Mouse (Mus musculus): Measurements from ENCODE around the gene Twsg1. TPM values are rescaled to one million over a fixed set of nuclear protein-coding genes. Genes with fewer than 3 reads are reported as not detected.

The Twsg1 gene
- polyA plus RNA-seq, 1 experiment from 2014 or later = 76.3 TPM

DNA sequence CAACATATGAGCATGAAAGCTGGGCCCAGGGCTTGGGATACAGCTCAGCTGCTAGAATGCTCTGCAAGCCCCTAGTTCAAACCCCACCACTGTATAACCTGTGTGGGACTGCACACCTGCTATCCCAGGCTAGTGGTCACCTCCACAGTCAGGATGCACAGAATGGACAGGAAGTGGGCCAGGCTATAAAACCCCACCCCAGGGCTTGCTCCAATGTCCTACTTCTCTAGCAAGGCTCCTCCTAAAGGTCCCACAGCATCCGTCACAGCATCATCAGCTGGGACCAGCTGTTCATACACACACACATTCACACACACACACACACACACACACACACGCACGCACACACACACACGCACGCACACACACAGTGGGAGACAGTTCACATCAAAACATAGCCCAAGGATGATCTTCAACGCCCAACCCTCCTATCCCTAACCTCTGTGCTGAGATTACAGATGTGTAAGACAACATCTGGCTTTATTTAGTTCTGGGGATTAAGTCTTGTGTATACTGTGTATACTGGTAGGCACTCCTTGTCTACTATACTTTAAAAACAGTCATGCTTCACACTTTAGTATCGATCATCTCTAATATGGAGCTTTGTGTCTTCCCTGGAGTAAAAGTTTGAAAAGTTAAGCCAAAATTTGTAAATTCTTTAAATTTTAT, 20.7 kb downstream of the Twsg1 start:
- ATAC-seq (replicated peaks) = peak; percentile 15; the same call in 1 of the 2 replicates
- no peaks in the 10 kb centered on the region for H3K27me3 ChIP-seq
- 92% methylated on average over 7 of the region's 7 CpGs for WGBS
- H3K27ac ChIP-seq (replicated peaks) = no peak overlapping the region
- H3K4me3 ChIP-seq = no peak overlapping the region
- peaks cover 47% of the 10 kb centered on the region for H3K36me3 ChIP-seq
- no peaks in the 10 kb centered on the region for H3K9me3 ChIP-seq
- no peak overlapping the region for H3K9ac ChIP-seq (replicated peaks)
- no peak overlapping the region for H3K4me2 ChIP-seq (replicated peaks)
- H3K4me1 ChIP-seq = peaks cover 16% of the 10 kb centered on the region

DNA sequence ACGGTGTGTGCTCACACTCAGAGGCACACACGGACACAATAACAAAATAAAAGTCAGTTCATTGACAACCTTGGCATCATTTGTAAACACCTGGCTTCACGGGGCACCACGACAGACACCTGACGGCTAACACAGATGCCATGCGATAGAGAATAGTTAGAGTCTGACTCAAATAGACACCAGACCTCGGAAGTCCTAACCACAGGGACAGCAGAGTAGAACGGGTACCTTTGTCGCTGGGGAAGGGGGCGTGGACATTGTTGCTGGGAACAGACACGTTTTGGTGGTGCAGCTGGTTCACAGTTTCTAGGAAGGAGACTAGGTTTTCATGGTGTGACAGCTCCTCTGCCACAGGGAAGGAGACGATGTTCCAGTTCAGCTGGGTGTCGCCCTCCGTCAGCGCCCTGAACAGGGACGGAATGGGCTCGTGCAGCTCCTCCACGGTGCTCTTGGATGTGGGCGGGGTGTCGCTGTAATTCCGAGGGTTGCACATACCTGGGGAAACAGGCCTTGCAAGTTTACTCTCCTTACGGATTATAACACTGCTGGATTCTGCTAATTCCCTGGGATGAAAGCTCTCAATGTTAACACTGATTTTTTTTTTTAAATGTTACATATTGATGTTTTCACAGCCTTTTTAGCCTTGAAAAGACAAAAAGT, 21.6 kb downstream of the Twsg1 start:
- H3K9me3 ChIP-seq = no peaks in the 10 kb centered on the region
- H3K27ac ChIP-seq (replicated peaks) = no peak overlapping the region
- H3K9ac ChIP-seq (replicated peaks) = no peak overlapping the region
- no peak for ATAC-seq (replicated peaks)
- H3K4me2 ChIP-seq (replicated peaks) = no peak overlapping the region
- H3K27me3 ChIP-seq = no peaks in the 10 kb centered on the region
- no peak overlapping the region for H3K4me3 ChIP-seq
- H3K4me1 ChIP-seq = peaks cover 16% of the 10 kb centered on the region
- WGBS = 88% methylated on average over 22 of the region's 22 CpGs
- H3K36me3 ChIP-seq = peaks cover 50% of the 10 kb centered on the region

DNA sequence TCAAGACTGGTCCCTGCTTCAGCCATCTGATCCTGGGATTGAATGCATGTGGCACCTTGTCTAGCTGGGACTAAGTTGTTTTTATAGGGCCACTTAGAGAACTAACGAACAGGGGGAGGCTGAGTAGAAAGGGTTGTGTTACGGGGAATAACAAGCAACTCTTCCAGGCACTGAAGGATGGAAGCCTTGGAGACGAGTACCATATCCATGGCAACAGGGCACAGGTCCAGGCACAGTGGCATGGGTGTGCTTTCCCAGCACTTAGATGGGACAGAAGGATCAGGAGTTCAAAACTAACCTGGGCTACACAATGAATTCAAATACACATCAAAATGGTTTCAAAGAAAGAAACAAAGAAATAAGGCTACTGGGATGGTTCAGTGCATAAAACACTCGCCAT, 23.9 kb downstream of the Twsg1 start:
- H3K36me3 ChIP-seq = peaks cover 53% of the 10 kb centered on the region
- H3K27ac ChIP-seq (replicated peaks) = no peak overlapping the region
- H3K4me1 ChIP-seq = peaks cover 15% of the 10 kb centered on the region
- ATAC-seq (replicated peaks) = no peak
- no peak overlapping the region for H3K4me3 ChIP-seq
- no peak overlapping the region for H3K9ac ChIP-seq (replicated peaks)
- H3K27me3 ChIP-seq = no peaks in the 10 kb centered on the region
- no peak overlapping the region for H3K4me2 ChIP-seq (replicated peaks)
- no peaks in the 10 kb centered on the region for H3K9me3 ChIP-seq
- 41% methylated on average over 4 of the region's 4 CpGs for WGBS

DNA sequence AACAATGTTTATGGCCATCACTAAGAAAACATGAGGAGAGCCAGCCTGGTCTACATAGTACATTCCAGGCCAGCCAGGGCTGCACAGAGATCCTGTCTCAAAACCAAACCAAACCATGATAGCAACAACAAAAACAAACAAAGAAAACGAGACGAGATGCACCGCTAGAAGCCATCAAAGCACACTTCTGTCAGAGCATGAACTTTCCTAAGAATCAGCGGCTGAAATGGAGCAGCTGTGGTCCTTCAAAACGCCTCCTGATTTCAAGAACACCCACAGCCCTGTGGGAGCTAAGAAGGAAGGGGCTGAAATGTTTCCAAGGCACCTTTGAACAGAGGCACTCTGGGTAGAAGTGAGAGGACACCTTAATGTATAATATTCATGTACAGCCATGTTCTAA, 26.8 kb downstream of the Twsg1 start:
- Histone ChIP-seq H3K9ac (replicated peaks) (no peak overlapping the region), H3K27ac (replicated peaks) (no peak overlapping the region), H3K27me3 (no peaks in the 10 kb centered on the region), H3K4me2 (replicated peaks) (no peak overlapping the region), H3K4me3 (no peak overlapping the region), H3K4me1 (peaks cover 3% of the 10 kb centered on the region; the same call in 1 of the 2 replicates), H3K36me3 (peaks cover 56% of the 10 kb centered on the region), H3K9me3 (no peaks in the 10 kb centered on the region)
- no peak for ATAC-seq (replicated peaks)
- 67% methylated on average over 5 of the region's 5 CpGs for WGBS

DNA sequence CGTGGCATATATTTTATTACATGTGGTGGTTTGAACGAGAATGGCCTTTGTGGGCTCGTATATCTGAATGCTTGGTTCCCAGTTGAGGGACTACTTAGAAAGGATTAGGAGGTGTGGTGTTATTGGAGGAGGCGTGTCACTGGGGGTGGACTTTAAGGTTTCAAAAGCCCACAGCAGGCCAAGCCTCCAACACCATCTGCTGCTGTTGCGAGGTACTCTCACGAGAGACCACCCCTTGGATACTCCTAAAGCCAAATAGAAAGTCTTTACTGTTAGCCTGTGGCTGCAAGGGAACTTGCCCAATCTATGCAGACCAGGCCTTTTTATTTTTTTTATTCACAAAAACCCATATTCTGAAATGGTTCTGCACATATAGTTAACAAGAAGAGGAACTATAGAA, 29.1 kb downstream of the Twsg1 start:
- H3K4me3 ChIP-seq = no peak overlapping the region
- H3K36me3 ChIP-seq = peaks cover 40% of the 10 kb centered on the region
- no peaks in the 10 kb centered on the region for H3K9me3 ChIP-seq
- H3K27ac ChIP-seq (replicated peaks) = no peak overlapping the region
- H3K9ac ChIP-seq (replicated peaks) = no peak overlapping the region
- H3K27me3 ChIP-seq = no peaks in the 10 kb centered on the region
- H3K4me2 ChIP-seq (replicated peaks) = no peak overlapping the region
- WGBS = 65% methylated on average over 6 of the region's 6 CpGs
- peaks cover 2% of the 10 kb centered on the region; the same call in 1 of the 2 replicates for H3K4me1 ChIP-seq
- ATAC-seq (replicated peaks) = no peak

DNA sequence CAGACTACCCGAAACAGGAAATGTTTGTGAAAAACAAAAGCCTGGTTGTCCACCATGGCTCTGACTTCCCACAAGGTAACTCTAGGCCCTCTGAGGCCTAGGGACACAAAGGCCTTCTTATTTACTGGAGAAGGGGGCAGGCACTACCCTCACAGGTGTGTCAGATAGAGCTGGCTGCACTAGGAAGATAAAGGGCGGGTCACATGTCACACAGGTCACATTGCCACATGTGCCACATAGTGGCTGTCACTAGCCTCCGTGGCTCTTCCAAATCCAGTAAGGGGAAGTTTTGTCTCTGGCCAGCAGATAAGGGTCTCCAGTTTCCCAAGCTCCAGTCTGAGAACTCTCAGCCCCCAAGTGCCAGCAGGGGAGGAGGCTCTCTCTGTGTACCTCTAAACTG, 31.8 kb downstream of the Twsg1 start:
- Histone ChIP-seq H3K9me3 (no peaks in the 10 kb centered on the region), H3K4me2 (replicated peaks) (no peak overlapping the region), H3K36me3 (peaks cover 22% of the 10 kb centered on the region), H3K27me3 (no peaks in the 10 kb centered on the region), H3K4me3 (no peak overlapping the region), H3K9ac (replicated peaks) (no peak overlapping the region), H3K4me1 (peaks cover 14% of the 10 kb centered on the region), H3K27ac (replicated peaks) (no peak overlapping the region)
- ATAC-seq (replicated peaks) = no peak
- WGBS = 76% methylated on average over 3 of the region's 3 CpGs

DNA sequence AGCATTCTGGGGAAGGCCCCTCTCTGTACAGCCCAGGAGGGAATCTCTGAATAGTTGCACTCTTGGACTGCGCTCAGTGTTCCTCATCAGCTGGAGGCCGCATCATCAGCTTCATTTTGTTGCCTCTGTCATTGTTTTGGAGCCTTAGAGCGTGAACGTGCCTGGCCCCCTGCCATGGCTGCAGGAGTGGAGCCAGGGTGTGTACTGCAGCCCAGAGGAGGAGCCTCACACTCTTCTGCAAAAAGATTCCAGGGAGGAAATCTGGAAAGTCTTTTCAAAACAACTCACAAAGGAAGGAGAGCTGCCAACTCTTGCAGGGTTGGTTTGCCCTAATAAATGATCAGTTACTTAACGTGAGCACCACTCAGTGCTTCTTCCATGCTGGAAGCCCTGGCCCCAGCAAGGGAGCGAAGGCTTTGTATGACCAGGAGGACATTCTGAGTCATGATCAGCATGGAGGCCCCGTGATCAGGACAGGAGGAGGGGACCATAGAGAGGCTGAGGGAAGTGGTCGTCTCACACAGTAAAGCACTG, 34.8 kb downstream of the Twsg1 start:
- H3K36me3 ChIP-seq = no peaks in the 10 kb centered on the region
- 4% methylated on average over 8 of the region's 8 CpGs for WGBS
- H3K4me3 ChIP-seq = no peak overlapping the region
- no peak overlapping the region for H3K4me2 ChIP-seq (replicated peaks)
- H3K9ac ChIP-seq (replicated peaks) = no peak overlapping the region
- H3K9me3 ChIP-seq = no peaks in the 10 kb centered on the region
- H3K4me1 ChIP-seq = peaks cover 18% of the 10 kb centered on the region
- peak; percentile 93 for ATAC-seq (replicated peaks)
- H3K27me3 ChIP-seq = no peaks in the 10 kb centered on the region
- peak overlapping the region; percentile 89 for H3K27ac ChIP-seq (replicated peaks)

DNA sequence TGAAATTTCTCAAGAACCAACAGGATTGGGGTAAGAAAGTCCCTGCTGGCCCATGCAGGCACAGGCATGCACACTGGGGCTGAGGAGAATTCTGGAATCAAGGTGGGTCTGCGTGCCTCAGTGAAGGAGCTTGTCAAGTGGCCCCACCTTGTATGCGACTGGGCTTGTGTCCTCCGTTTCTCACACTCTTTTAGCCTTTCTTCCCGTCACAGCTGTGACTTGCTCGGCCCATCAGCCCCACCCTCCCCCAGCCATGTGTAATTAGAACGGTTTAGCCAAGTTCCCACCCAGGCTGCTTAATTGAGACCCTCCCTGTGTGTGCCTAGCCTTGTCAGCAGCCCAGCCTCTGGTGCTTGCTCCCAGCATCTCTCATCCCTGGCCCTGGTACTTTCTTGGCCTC, 36.9 kb downstream of the Twsg1 start:
- peaks cover 18% of the 10 kb centered on the region for H3K4me1 ChIP-seq
- H3K9ac ChIP-seq (replicated peaks) = no peak overlapping the region
- H3K9me3 ChIP-seq = no peaks in the 10 kb centered on the region
- WGBS = 14% methylated on average over 6 of the region's 6 CpGs
- no peaks in the 10 kb centered on the region for H3K36me3 ChIP-seq
- no peak overlapping the region for H3K4me3 ChIP-seq
- ATAC-seq (replicated peaks) = peak; percentile 34; the same call in 1 of the 2 replicates
- H3K27ac ChIP-seq (replicated peaks) = no peak overlapping the region
- H3K4me2 ChIP-seq (replicated peaks) = no peak overlapping the region
- H3K27me3 ChIP-seq = no peaks in the 10 kb centered on the region

DNA sequence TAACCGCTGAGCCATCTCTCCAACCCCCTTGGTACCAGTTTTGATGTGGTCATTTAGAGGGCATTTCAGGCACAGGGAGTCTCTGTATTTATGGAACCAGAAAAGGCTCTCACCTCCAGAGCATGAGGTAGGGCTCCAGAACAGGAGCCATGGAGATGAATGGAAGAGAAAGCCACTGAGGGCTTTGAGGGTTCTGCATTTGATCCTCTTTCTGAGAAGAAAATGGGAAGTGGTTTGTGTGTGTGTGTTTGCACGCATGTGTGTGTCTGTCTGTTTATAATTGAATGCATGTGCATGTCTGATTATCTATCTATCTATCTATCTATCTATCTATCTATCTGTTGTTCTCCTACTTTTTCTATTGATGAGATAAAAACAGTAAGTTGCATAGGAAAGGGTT, 38.8 kb downstream of the Twsg1 start:
- Histone ChIP-seq H3K27ac (replicated peaks) (no peak overlapping the region), H3K4me3 (no peak overlapping the region), H3K36me3 (no peaks in the 10 kb centered on the region), H3K9ac (replicated peaks) (no peak overlapping the region), H3K4me2 (replicated peaks) (no peak overlapping the region), H3K27me3 (no peaks in the 10 kb centered on the region), H3K4me1 (peaks cover 18% of the 10 kb centered on the region), H3K9me3 (no peaks in the 10 kb centered on the region)
- 89% methylated on average over 2 of the region's 2 CpGs for WGBS
- no peak for ATAC-seq (replicated peaks)

DNA sequence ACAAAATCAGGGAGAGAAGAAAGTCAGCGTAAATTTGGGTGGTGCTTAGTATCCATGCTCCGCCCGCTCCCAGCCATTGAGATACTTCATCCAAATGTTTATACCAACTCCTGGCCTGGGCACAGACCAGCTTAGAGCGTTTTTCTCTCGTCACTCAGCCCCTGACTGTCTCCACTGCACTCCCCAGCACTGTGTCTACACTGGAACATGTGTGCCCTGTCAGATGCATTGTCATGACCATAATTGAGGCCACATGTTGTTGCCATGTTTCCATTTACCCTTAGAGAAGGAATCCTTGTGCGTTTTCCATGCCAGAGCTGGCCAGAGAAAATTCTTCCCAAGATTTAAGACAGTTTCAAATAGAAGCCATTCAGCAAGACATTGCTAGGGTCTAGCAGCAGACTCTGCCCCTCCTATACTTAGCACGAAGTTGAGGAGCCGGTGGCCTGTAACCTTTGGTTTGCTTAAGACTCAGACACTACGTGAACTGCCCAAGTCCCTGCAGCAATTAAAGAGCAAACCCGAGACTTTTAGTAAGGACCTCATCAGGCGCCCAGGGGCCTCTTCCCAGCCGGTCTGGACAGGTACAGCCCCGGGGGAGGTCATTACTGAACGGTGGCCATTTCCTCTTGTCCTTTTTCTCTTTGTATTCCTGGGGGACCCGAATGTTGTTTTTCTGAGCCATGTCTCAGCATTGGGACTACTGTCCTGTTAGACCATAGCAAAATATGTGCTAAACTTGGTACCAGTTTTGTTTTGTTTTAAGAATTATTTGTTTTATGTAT, 39.5 kb downstream of the Twsg1 start:
- H3K9me3 ChIP-seq = no peaks in the 10 kb centered on the region
- H3K4me2 ChIP-seq (replicated peaks) = no peak overlapping the region
- no peaks in the 10 kb centered on the region for H3K36me3 ChIP-seq
- ATAC-seq (replicated peaks) = no peak
- H3K9ac ChIP-seq (replicated peaks) = no peak overlapping the region
- no peak overlapping the region for H3K27ac ChIP-seq (replicated peaks)
- 82% methylated on average over 15 of the region's 15 CpGs for WGBS
- H3K4me3 ChIP-seq = no peak overlapping the region
- no peaks in the 10 kb centered on the region for H3K27me3 ChIP-seq
- peaks cover 18% of the 10 kb centered on the region for H3K4me1 ChIP-seq

DNA sequence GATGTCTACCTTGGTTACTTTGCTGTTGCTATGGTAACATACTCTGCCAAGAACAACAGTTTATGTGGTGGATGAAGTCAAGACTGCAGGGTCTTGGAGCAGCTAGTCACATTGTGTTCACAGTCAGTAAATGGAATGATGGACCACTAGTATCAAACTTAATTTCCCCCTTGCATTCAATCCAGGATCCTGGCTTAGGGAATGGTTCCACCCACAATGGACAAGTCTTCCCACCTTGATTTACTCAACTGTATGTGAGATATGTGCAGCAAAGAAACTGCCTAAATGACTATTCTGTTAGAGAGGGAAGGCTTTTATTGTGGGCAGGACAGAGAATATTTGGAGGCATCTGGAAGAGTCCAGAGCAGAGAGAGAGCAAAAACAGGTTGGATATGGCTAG, 42.8 kb downstream of the Twsg1 start:
- H3K4me2 ChIP-seq (replicated peaks) = no peak overlapping the region
- no peak for ATAC-seq (replicated peaks)

DNA sequence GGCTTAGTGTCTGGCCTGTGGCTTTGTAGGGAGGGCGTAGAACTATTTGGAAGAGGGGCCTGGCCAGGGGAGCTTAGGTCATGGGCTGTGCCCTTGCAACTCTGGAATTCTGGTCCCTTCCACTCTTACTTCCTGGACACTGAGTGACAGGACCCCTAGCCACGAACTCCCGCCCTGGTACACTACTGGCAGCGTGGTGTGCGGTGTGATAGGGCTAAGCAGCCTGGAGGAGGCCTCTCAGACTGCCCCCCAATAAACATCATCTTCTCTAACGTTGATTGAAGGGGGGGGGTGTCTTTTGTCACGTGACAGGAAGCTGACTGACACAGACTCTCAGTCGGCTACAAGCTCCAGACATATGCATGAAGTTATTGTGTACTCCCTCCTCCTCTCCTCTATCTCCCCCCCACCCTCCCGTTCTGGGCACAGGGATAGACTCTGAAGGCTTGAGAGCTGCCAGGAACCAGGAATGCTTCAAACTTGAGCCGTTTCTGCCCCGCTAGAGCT, 44.1 kb downstream of the Twsg1 start:
- Histone ChIP-seq H3K27me3 (no peaks in the 10 kb centered on the region), H3K4me1 (no peaks in the 10 kb centered on the region), H3K36me3 (no peaks in the 10 kb centered on the region), H3K27ac (replicated peaks) (no peak overlapping the region), H3K9me3 (no peaks in the 10 kb centered on the region), H3K9ac (replicated peaks) (no peak overlapping the region), H3K4me2 (replicated peaks) (no peak overlapping the region), H3K4me3 (no peak overlapping the region)
- WGBS = 68% methylated on average over 11 of the region's 11 CpGs
- no peak for ATAC-seq (replicated peaks)

More for the DNA sequence above, 42.8 kb downstream of the Twsg1 start:
- no peak overlapping the region for H3K4me3 ChIP-seq
- H3K9me3 ChIP-seq = no peaks in the 10 kb centered on the region
- no peaks in the 10 kb centered on the region for H3K36me3 ChIP-seq
- no peak overlapping the region for H3K27ac ChIP-seq (replicated peaks)
- no peaks in the 10 kb centered on the region for H3K27me3 ChIP-seq
- no peak overlapping the region for H3K9ac ChIP-seq (replicated peaks)
- no peaks in the 10 kb centered on the region for H3K4me1 ChIP-seq
